Mouse (Mus musculus): ENCODE measurements at regions not wholly inside any gene's neighbourhood (a gene's known extent, or its start where the extent isn't known, plus 50 kb on each side); places are given as distances from the start of the nearest gene placed in this dataset.

DNA sequence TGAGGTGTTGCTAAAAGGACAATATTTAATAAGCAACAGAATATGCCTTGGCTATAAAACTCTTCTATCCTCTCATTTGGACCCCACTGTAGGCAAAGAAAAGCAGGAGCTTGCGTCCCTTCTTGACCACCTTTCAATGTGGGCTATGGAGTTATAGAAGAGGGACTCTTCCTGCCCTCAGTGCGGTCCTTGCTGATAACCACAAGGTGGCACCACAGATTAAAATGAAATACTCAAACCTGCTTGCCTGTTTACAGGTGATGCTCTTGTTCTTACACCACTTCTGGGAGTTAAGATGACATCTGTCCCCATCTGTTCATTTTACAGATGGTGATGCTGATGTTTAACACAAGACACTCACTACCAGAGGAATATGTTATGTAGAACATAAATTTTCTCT lies 291.1 kb upstream of the Pappa start:
- Histone ChIP-seq H3K4me3 (ENCODE audit: low read depth, low read length) (no peak overlapping the region), H3K27me3 (ENCODE audit: control insufficient read depth, insufficient read depth, low read depth, low read length) (no peaks in the 10 kb centered on the region), H3K4me1 (ENCODE audit: control insufficient read depth, low read depth, low read length) (no peaks in the 10 kb centered on the region), H3K9me3 (replicated peaks; ENCODE audit: control insufficient read depth, low read length) (no peaks in the 10 kb centered on the region), H3K36me3 (ENCODE audit: control insufficient read depth, insufficient read depth) (no peaks in the 10 kb centered on the region), H3K27ac (ENCODE audit: low read length) (no peak overlapping the region), H3K9ac (ENCODE audit: low read depth, low read length) (no peak overlapping the region), H3K4me2 (ENCODE audit: low read depth, low read length) (no peak overlapping the region)
- 28% methylated on average over 2 of the region's 2 CpGs for WGBS (ENCODE audit: insufficient replicate concordance)
- no peak for ATAC-seq (ENCODE audit: low read depth)

DNA sequence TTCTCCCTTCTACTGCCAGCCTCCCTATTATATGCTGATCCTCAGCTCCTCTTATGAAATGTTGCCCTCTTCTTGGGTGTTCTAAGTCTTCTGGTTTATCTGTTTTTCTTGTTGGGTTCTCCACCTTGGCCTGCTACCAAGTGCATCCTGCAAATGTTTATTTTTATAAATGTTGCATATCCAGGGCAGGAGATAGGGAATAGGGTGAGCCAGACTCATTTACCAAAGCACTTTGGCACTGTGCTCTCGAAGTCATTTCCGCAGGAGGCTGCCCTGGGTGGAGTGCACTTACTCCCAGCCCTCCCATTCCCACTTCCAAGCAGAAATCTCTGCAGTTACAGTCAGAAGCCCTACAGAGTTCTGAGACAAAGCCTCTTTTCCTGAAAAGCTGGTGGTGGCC lies 249.5 kb upstream of the Pappa start:
- no peak for ATAC-seq (ENCODE audit: low read depth)

DNA sequence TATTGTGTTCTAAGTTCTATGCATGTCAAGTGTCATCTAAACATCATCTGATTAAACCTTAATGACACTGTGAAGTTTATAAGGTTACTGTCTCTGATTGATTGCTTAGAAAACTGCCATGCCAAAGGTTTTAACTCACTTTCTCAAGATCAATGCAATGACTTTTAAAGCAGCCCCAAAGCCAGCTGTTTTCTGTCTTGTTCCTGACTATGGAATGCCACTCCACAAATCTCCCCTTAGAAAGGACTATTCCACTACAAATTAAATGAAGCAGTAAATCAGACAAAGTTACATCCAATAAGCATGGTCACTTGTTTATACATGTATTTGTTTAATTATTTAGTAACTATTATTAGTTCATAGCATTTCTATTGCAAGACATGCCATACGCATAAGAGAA lies 247.1 kb upstream of the Pappa start:
- H3K9me3 ChIP-seq (replicated peaks; ENCODE audit: control insufficient read depth, low read length) = no peaks in the 10 kb centered on the region
- H3K27ac ChIP-seq (ENCODE audit: low read length) = no peak overlapping the region
- 67% methylated on average over 1 of the region's 1 CpGs for WGBS (ENCODE audit: insufficient replicate concordance)

More for the DNA sequence above, 249.5 kb upstream of the Pappa start:
- Histone ChIP-seq H3K9ac (ENCODE audit: low read depth, low read length) (no peak overlapping the region), H3K4me2 (ENCODE audit: low read depth, low read length) (no peak overlapping the region), H3K9me3 (replicated peaks; ENCODE audit: control insufficient read depth, low read length) (no peaks in the 10 kb centered on the region), H3K36me3 (ENCODE audit: control insufficient read depth, insufficient read depth) (no peaks in the 10 kb centered on the region), H3K27ac (ENCODE audit: low read length) (no peak overlapping the region), H3K4me1 (ENCODE audit: control insufficient read depth, low read depth, low read length) (no peaks in the 10 kb centered on the region), H3K27me3 (ENCODE audit: control insufficient read depth, insufficient read depth, low read depth, low read length) (no peaks in the 10 kb centered on the region), H3K4me3 (ENCODE audit: low read depth, low read length) (no peak overlapping the region)
- 40% methylated on average over 2 of the region's 2 CpGs for WGBS (ENCODE audit: insufficient replicate concordance)

DNA sequence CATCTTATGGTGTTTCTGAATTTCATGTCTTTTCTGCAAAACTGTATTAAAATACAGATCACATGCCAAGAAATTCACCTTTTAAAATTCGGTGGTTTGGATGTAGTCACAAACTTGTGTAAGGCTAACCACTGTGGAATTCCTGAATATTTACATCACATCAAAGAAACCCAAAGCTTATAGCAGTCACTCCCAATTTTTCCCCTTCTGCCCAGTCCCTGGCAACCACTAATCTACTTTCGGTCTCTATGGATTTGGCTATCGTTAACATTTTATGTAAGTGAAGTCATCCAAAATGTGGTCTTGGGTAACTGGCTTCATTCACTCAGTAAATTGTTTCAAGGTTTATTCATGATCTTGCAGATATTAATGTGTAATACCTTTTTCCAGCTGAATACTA lies 226.0 kb upstream of the Pappa start:
- H3K27me3 ChIP-seq (ENCODE audit: control insufficient read depth, insufficient read depth, low read depth, low read length) = no peaks in the 10 kb centered on the region
- ATAC-seq (ENCODE audit: low read depth) = no peak
- H3K4me1 ChIP-seq (ENCODE audit: control insufficient read depth, low read depth, low read length) = no peaks in the 10 kb centered on the region
- no peaks in the 10 kb centered on the region for H3K9me3 ChIP-seq (replicated peaks; ENCODE audit: control insufficient read depth, low read length)
- 57% methylated on average over 3 of the region's 3 CpGs for WGBS (ENCODE audit: insufficient replicate concordance)
- no peak overlapping the region for H3K4me2 ChIP-seq (ENCODE audit: low read depth, low read length)
- H3K27ac ChIP-seq (ENCODE audit: low read length) = no peak overlapping the region
- H3K4me3 ChIP-seq (ENCODE audit: low read depth, low read length) = no peak overlapping the region
- no peaks in the 10 kb centered on the region for H3K36me3 ChIP-seq (ENCODE audit: control insufficient read depth, insufficient read depth)
- no peak overlapping the region for H3K9ac ChIP-seq (ENCODE audit: low read depth, low read length)

More for the DNA sequence above, 247.1 kb upstream of the Pappa start:
- H3K27me3 ChIP-seq (ENCODE audit: control insufficient read depth, insufficient read depth, low read depth, low read length) = no peaks in the 10 kb centered on the region
- no peak for ATAC-seq (ENCODE audit: low read depth)
- no peaks in the 10 kb centered on the region for H3K36me3 ChIP-seq (ENCODE audit: control insufficient read depth, insufficient read depth)
- H3K9ac ChIP-seq (ENCODE audit: low read depth, low read length) = no peak overlapping the region
- H3K4me2 ChIP-seq (ENCODE audit: low read depth, low read length) = no peak overlapping the region
- H3K4me3 ChIP-seq (ENCODE audit: low read depth, low read length) = no peak overlapping the region
- H3K4me1 ChIP-seq (ENCODE audit: control insufficient read depth, low read depth, low read length) = no peaks in the 10 kb centered on the region

DNA sequence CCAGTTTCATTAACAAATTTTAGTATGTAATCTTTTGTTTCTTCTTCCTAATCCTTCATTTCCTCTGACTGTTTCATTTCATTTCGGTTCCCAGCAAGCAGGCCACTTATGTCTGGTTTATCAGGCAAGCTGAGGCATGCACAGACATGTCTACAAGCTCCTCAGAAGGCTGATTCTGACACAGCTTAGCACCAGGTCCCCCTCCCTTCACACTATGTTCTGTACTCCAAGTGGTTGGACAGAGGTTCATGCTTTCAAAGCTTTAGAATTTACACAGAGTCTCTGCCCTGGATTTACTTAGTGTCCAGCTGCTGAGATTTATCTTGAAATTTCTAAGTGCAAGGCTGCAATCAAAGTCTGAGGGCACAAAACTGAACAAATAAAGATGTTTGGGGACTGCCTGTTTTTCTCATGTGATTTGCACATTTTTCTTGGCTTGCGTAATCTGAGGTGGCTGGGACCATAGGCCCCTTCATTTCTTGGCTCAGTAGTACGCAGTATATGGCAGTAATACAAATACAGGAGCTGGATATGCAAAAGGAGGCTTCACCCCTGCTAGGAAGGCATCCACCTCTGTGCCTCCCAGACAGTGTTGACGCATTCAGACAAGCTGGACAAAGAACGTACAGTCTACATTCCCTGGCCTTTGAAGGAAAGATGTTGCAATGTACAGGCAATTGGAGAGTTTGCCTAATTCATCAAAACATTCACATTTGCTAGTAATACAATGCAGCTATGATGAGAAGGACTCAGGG lies 222.7 kb upstream of the Pappa start:
- Histone ChIP-seq H3K27ac (ENCODE audit: low read length) (no peak overlapping the region), H3K4me2 (ENCODE audit: low read depth, low read length) (no peak overlapping the region), H3K4me3 (ENCODE audit: low read depth, low read length) (no peak overlapping the region), H3K27me3 (ENCODE audit: control insufficient read depth, insufficient read depth, low read depth, low read length) (no peaks in the 10 kb centered on the region), H3K36me3 (ENCODE audit: control insufficient read depth, insufficient read depth) (no peaks in the 10 kb centered on the region), H3K9ac (ENCODE audit: low read depth, low read length) (no peak overlapping the region), H3K4me1 (ENCODE audit: control insufficient read depth, low read depth, low read length) (no peaks in the 10 kb centered on the region), H3K9me3 (replicated peaks; ENCODE audit: control insufficient read depth, low read length) (no peaks in the 10 kb centered on the region)
- no peak for ATAC-seq (ENCODE audit: low read depth)
- WGBS (ENCODE audit: insufficient replicate concordance) = 51% methylated on average over 5 of the region's 5 CpGs

DNA sequence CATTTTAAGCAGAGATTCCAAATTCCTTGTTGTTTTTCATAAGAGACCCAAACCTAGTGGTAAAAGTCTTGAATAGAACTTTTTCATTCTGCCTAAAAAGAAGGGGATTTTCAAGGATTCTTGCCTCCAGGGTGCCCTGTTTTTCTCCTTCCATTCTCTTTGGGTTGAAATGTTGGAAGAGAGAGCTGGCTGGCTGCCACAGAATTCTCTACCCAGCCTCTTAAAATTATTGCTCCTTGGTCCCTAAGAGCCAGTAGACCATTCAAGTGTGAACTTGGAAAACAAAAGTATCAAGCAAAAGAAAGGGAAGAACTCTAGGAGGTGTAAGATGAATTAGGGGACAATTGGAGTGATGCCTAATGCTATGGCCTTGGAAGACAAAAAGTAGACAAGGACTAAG lies 200.2 kb upstream of the Pappa start:
- no peak for ATAC-seq (ENCODE audit: low read depth)
- no peak overlapping the region for H3K4me2 ChIP-seq (ENCODE audit: low read depth, low read length)
- H3K4me1 ChIP-seq (ENCODE audit: control insufficient read depth, low read depth, low read length) = no peaks in the 10 kb centered on the region

DNA sequence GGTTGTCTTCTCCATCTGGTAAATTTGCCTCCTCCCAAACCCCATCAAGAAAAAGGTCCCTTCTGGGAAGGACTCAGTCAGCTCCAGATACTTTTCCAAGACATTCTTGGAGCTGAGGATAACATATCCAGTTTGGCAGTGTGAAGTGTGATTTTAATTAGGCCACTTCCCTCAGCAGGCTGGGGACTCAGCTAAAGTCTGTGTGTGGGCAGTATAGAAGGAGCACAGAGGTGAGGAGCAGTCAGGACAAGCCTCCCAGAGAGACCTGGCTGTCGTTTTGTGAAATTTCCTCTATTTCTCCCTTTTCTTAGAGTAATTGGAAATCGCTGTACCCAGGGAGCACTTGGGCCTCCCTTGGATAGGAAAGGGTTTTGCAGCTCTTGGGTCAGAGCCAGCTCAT lies 195.4 kb upstream of the Pappa start:
- Histone ChIP-seq H3K27me3 (ENCODE audit: control insufficient read depth, insufficient read depth, low read depth, low read length) (no peaks in the 10 kb centered on the region), H3K9ac (ENCODE audit: low read depth, low read length) (no peak overlapping the region), H3K36me3 (ENCODE audit: control insufficient read depth, insufficient read depth) (no peaks in the 10 kb centered on the region), H3K4me3 (ENCODE audit: low read depth, low read length) (no peak overlapping the region), H3K9me3 (replicated peaks; ENCODE audit: control insufficient read depth, low read length) (no peaks in the 10 kb centered on the region), H3K4me2 (ENCODE audit: low read depth, low read length) (no peak overlapping the region), H3K4me1 (ENCODE audit: control insufficient read depth, low read depth, low read length) (no peaks in the 10 kb centered on the region), H3K27ac (ENCODE audit: low read length) (no peak overlapping the region)
- 45% methylated on average over 2 of the region's 2 CpGs for WGBS (ENCODE audit: insufficient replicate concordance)
- no peak for ATAC-seq (ENCODE audit: low read depth)

More for the DNA sequence above, 200.2 kb upstream of the Pappa start:
- no peak overlapping the region for H3K4me3 ChIP-seq (ENCODE audit: low read depth, low read length)
- no peaks in the 10 kb centered on the region for H3K36me3 ChIP-seq (ENCODE audit: control insufficient read depth, insufficient read depth)
- H3K27me3 ChIP-seq (ENCODE audit: control insufficient read depth, insufficient read depth, low read depth, low read length) = no peaks in the 10 kb centered on the region
- H3K9me3 ChIP-seq (replicated peaks; ENCODE audit: control insufficient read depth, low read length) = no peaks in the 10 kb centered on the region
- no peak overlapping the region for H3K9ac ChIP-seq (ENCODE audit: low read depth, low read length)
- H3K27ac ChIP-seq (ENCODE audit: low read length) = no peak overlapping the region

DNA sequence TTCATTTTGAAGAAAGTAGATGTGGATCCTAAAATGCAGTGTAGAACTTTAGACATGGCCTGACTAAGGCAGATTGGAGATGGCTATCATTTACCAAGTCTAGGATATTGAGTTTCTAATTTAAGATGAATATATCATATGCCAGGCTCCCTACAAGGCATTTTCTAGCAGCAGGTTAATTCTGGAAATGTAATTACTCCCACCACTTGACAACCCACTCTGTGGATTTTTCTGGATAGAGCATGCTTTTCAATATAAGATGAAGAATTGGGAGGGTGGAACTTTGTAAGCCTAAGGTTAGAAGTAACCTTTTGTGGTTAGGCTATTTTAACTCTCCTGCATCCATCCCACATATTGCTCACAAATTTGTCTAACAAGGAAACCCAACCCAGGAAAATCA lies 178.4 kb upstream of the Pappa start:
- no peak for ATAC-seq (ENCODE audit: low read depth)
- Histone ChIP-seq H3K4me2 (ENCODE audit: low read depth, low read length) (no peak overlapping the region), H3K27me3 (ENCODE audit: control insufficient read depth, insufficient read depth, low read depth, low read length) (no peaks in the 10 kb centered on the region), H3K4me3 (ENCODE audit: low read depth, low read length) (no peak overlapping the region), H3K9me3 (replicated peaks; ENCODE audit: control insufficient read depth, low read length) (no peaks in the 10 kb centered on the region), H3K9ac (ENCODE audit: low read depth, low read length) (no peak overlapping the region), H3K4me1 (ENCODE audit: control insufficient read depth, low read depth, low read length) (no peaks in the 10 kb centered on the region), H3K36me3 (ENCODE audit: control insufficient read depth, insufficient read depth) (no peaks in the 10 kb centered on the region), H3K27ac (ENCODE audit: low read length) (no peak overlapping the region)

DNA sequence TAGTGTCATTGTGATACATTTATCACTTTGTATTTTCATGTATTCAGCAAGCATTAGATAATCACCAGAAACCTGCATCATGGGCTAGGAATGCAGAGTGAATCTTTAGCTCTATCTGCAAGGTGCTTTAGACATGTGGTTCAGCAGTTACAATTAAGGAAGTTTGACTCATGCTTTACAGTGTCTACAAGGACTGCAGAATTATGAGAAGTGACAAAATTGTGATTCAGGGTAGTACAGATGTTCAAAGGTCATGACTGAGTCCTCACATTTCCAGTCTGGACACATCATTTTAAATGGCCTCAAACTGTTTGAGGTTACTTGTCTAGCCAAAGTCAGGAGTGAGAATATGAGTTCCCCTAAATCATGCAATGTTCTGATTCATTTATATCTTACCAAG lies 171.3 kb upstream of the Pappa start:
- H3K9me3 ChIP-seq (replicated peaks; ENCODE audit: control insufficient read depth, low read length) = no peaks in the 10 kb centered on the region
- no peaks in the 10 kb centered on the region for H3K36me3 ChIP-seq (ENCODE audit: control insufficient read depth, insufficient read depth)
- no peak overlapping the region for H3K9ac ChIP-seq (ENCODE audit: low read depth, low read length)
- no peak overlapping the region for H3K4me3 ChIP-seq (ENCODE audit: low read depth, low read length)
- no peak overlapping the region for H3K4me2 ChIP-seq (ENCODE audit: low read depth, low read length)
- H3K27me3 ChIP-seq (ENCODE audit: control insufficient read depth, insufficient read depth, low read depth, low read length) = no peaks in the 10 kb centered on the region
- no peak overlapping the region for H3K27ac ChIP-seq (ENCODE audit: low read length)
- ATAC-seq (ENCODE audit: low read depth) = no peak
- H3K4me1 ChIP-seq (ENCODE audit: control insufficient read depth, low read depth, low read length) = no peaks in the 10 kb centered on the region
